Mouse (Mus musculus) erythroblast, embryonic 14.5 days (primary cell): ENCODE results near the gene Plac1. TPM values are rescaled to one million over a fixed set of nuclear protein-coding genes. Genes with fewer than 3 reads are reported as not detected.

ENCODE experiments used
- H3K27me3 ChIP-seq: 2 replicates; pipeline ENCODE4 v1.6.1; 2012; ENCODE audit warnings: inconsistent platforms; ENCODE audit not compliant: control insufficient read depth
- H3K36me3 ChIP-seq: 2 replicates; pipeline ENCODE4 v1.6.1; 2012; ENCODE audit warnings: mild to moderate bottlenecking, inconsistent platforms; ENCODE audit not compliant: control insufficient read depth
- H3K4me1 ChIP-seq: 2 replicates; pipeline ENCODE4 v1.6.1; 2012; ENCODE audit warnings: inconsistent platforms; ENCODE audit not compliant: control insufficient read depth
- H3K4me3 ChIP-seq: replicated peaks from 2 replicates; pipeline ENCODE3; 2012; ENCODE audit warnings: moderate library complexity, mild to moderate bottlenecking, inconsistent platforms
- H3K9me3 ChIP-seq: 2 replicates; pipeline ENCODE4 v1.6.1; 2012; ENCODE audit warnings: low read length, inconsistent platforms, mixed read lengths; ENCODE audit not compliant: control insufficient read depth
- GATA1 ChIP-seq: IDR thresholded peaks from 2 replicates; pipeline ENCODE4 v1.6.1; 2012; ENCODE audit warnings: low read length, inconsistent platforms, mixed read lengths
- TAL1 ChIP-seq: IDR thresholded peaks from 3 replicates; pipeline ENCODE4 v1.6.1; 2012; ENCODE audit warnings: low read length, inconsistent platforms, mixed read lengths
- polyA plus RNA-seq: library from polyadenylated mRNA; stranded (reverse); fragments of >175 nt; gene quantifications from 2 replicates; pipeline ENCODE4 v1.2.3, GENCODE M21; 2012

Plac1 gene
- polyA plus RNA-seq, 1 experiment: not detected

DNA sequence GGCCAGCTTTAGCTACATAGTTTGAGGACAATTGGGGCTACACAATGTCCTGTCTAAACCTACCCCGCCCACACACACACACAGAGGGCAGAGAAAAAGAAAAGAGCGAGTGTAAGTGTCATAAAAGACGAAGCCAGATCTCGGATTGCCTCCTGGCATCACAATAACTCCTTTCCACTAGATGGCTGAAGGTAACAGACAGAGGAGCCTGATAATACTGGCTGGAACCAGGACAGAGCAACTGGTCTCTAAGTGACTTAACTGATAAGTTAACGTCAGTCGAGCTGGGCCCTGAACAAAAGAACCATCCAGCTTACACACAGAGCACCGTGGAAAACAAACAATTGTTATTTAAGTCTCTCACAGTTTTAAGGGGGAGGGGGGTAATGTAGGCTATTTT lies 3.5 kb downstream of the Plac1 start:
- no peak for TF ChIP-seq TAL1
- TF ChIP-seq GATA1: no peak

GRCm38 (mm10) chrX:53233689-53234088 lies 6.2 kb downstream of the Plac1 start:
- Histone ChIP-seq H3K4me3 (no peak overlapping the region), H3K36me3 (no peaks in the 10 kb centered on the region), H3K4me1 (peaks cover 11% of the 10 kb centered on the region), H3K9me3 (no peaks in the 10 kb centered on the region), H3K27me3 (no peaks in the 10 kb centered on the region)
- TF ChIP-seq GATA1 (no peak), TAL1 (no peak)

More for the DNA sequence above, 3.5 kb downstream of the Plac1 start:
- no peaks in the 10 kb centered on the region for H3K27me3 ChIP-seq
- no peak overlapping the region for H3K4me3 ChIP-seq
- H3K4me1 ChIP-seq: peaks cover 11% of the 10 kb centered on the region
- H3K36me3 ChIP-seq: no peaks in the 10 kb centered on the region
- H3K9me3 ChIP-seq: no peaks in the 10 kb centered on the region

GRCm38 (mm10) chrX:53231965-53232364 lies 7.9 kb downstream of the Plac1 start:
- Histone ChIP-seq H3K4me3 (peak overlapping the region; percentile 44), H3K27me3 (no peaks in the 10 kb centered on the region), H3K36me3 (no peaks in the 10 kb centered on the region), H3K4me1 (peaks cover 11% of the 10 kb centered on the region), H3K9me3 (no peaks in the 10 kb centered on the region)
- TF ChIP-seq GATA1: no peak
- no peak for TF ChIP-seq TAL1

GRCm38 (mm10) chrX:53224353-53224944 lies 15.5 kb downstream of the Plac1 start:
- TF ChIP-seq GATA1 (no peak), TAL1 (no peak)
- Histone ChIP-seq H3K4me1 (no peaks in the 10 kb centered on the region), H3K27me3 (no peaks in the 10 kb centered on the region), H3K36me3 (no peaks in the 10 kb centered on the region), H3K9me3 (no peaks in the 10 kb centered on the region), H3K4me3 (no peak overlapping the region)

GRCm38 (mm10) chrX:53220855-53221254 lies 19.1 kb downstream of the Plac1 start:
- H3K27me3 ChIP-seq: no peaks in the 10 kb centered on the region
- TF ChIP-seq TAL1 (no peak), GATA1 (no peak)
- H3K36me3 ChIP-seq: no peaks in the 10 kb centered on the region
- H3K4me3 ChIP-seq: no peak overlapping the region
- H3K9me3 ChIP-seq: no peaks in the 10 kb centered on the region
- H3K4me1 ChIP-seq: no peaks in the 10 kb centered on the region

- Histone ChIP-seq H3K36me3 (no peaks in the 10 kb centered on the region), H3K27me3 (no peaks in the 10 kb centered on the region), H3K9me3 (no peaks in the 10 kb centered on the region), H3K4me1 (no peaks in the 10 kb centered on the region), H3K4me3 (no peak overlapping the region)
- TF ChIP-seq TAL1 (no peak), GATA1 (no peak)
These were observed 25.2 kb downstream of the Plac1 start for GRCm38 (mm10) chrX:53214557-53215229.

DNA sequence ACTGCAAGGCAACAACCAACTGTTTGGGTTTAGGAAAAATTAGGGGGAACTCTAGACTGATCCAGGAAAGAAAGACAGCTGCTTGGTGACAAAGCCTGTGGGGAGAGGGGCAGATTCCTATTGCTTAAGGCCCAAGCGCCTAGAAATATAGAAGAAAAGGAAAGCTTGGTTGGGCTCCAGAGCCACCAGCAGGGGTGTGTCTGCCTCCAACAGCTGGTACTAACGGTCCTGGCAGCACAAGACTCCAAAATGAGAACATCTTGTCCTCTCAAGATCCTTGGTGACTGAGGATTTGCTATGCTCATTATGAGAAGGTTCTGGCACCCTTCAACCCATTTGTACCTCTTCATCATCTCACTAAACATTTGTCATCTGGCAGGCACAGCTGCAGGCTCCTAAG lies 26.1 kb downstream of the Plac1 start:
- H3K4me3 ChIP-seq: no peak overlapping the region
- no peaks in the 10 kb centered on the region for H3K4me1 ChIP-seq
- no peaks in the 10 kb centered on the region for H3K36me3 ChIP-seq
- H3K9me3 ChIP-seq: no peaks in the 10 kb centered on the region
- TF ChIP-seq TAL1: no peak
- no peak for TF ChIP-seq GATA1
- H3K27me3 ChIP-seq: no peaks in the 10 kb centered on the region

- Histone ChIP-seq H3K4me3 (no peak overlapping the region), H3K9me3 (no peaks in the 10 kb centered on the region), H3K27me3 (peaks cover 3% of the 10 kb centered on the region; the same call in 1 of the 2 replicates), H3K36me3 (no peaks in the 10 kb centered on the region), H3K4me1 (no peaks in the 10 kb centered on the region)
- TF ChIP-seq TAL1: no peak
- no peak for TF ChIP-seq GATA1
These were observed 27.4 kb downstream of the Plac1 start for GRCm38 (mm10) chrX:53212485-53212884.

DNA sequence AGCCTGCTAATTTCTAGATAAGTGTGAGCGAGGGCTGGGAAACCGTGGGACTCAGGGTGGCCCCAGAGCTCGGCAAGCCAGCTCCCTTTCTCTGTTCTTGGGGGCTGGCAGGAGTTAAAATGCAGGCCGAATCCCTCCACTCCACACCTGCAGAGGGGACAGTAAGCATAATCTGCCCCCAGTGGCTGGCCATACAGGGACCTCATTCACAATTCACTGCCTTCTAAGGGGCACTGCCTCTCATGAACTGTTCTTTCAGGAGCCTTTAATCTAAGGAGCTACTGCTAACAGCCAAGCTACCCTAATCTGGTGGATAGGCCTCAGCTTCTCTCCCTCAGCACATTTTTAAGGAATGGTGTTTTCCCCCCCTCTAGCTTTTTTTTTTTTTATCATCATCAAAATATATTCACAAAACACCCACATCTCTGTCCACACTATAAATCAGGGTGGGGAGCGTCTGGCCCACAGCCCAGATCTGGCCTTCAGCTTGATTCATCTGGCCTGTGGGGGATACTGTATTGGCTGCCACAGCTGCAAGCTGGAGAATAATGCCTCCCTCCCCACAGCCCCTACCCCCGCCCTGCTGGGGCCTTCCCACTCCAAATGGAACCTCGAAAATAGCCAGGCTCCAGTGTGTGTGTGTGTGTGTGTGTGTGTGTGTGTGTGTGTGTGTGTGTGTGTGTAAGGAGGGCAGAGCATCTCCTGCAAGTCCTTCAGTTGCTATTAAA lies 28.0 kb downstream of the Plac1 start:
- TF ChIP-seq GATA1 (no peak), TAL1 (no peak)
- Histone ChIP-seq H3K9me3 (no peaks in the 10 kb centered on the region), H3K4me1 (no peaks in the 10 kb centered on the region), H3K27me3 (peaks cover 3% of the 10 kb centered on the region; the same call in 1 of the 2 replicates), H3K36me3 (no peaks in the 10 kb centered on the region), H3K4me3 (no peak overlapping the region)
